Mouse (Mus musculus): ENCODE measurements at regions not wholly inside any gene's neighbourhood (a gene's known extent, or its start where the extent isn't known, plus 50 kb on each side); places are given as distances from the start of the nearest gene placed in this dataset.

DNA sequence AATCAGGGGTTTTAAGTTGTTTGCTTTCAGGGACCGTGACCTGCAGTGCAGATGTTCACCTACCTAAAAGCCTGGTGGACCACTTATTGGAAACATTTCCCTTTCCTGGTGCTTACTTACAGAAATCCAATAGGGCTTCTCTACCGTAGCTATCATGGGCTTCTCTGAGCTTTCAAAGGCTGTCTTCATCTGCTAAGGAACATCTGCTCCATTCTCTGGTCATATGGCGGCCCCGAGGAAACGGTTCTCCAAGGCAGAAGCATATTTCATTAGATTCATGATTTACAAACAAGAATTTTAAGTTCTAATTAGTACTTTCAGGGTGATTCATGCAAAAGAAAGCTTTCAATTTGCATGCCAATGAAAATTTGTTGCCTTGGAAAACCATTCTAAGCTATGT, 420.3 kb upstream of the Cdh6 start:
- no peak for ATAC-seq (ENCODE audit: insufficient read depth, low read depth)
- TF ChIP-seq EP300 (IDR thresholded peaks at IDR 0.05; ENCODE audit: low read depth): no peak
- no peak for TF ChIP-seq CTCF (IDR thresholded peaks at IDR 0.05; ENCODE audit: low read depth)
- WGBS: 88% methylated on average over 5 of the region's 5 CpGs
- H3K4me1 ChIP-seq (ENCODE audit: control insufficient read depth, insufficient read depth): no peaks in the 10 kb centered on the region
- no peaks in the 10 kb centered on the region for H3K27me3 ChIP-seq (ENCODE audit: control insufficient read depth, insufficient read depth, low read length)
- no peak overlapping the region for H3K9ac ChIP-seq (replicated peaks; ENCODE audit: low read depth, low read length)
- no peaks in the 10 kb centered on the region for H3K9me3 ChIP-seq (replicated peaks; ENCODE audit: control insufficient read depth, low read length)
- no peak overlapping the region for H3K27ac ChIP-seq (ENCODE audit: low read depth)
- H3K4me3 ChIP-seq (ENCODE audit: low read depth, low read length): no peak overlapping the region
- DNase-seq (ENCODE audit: low spot score): no peak
- H3K36me3 ChIP-seq (replicated peaks; ENCODE audit: control insufficient read depth, insufficient read depth, low read length): no peaks in the 10 kb centered on the region
- H3K4me2 ChIP-seq (ENCODE audit: low read depth, low read length): no peak overlapping the region

GRCm38 (mm10) chr15:13590864-13591263, 417.4 kb upstream of the Cdh6 start:
- Histone ChIP-seq H3K4me3 (ENCODE audit: low read depth, low read length) (no peak overlapping the region), H3K4me1 (ENCODE audit: control insufficient read depth, insufficient read depth) (no peaks in the 10 kb centered on the region), H3K36me3 (replicated peaks; ENCODE audit: control insufficient read depth, insufficient read depth, low read length) (no peaks in the 10 kb centered on the region), H3K27me3 (ENCODE audit: control insufficient read depth, insufficient read depth, low read length) (no peaks in the 10 kb centered on the region), H3K9me3 (replicated peaks; ENCODE audit: control insufficient read depth, low read length) (no peaks in the 10 kb centered on the region), H3K4me2 (ENCODE audit: low read depth, low read length) (no peak overlapping the region), H3K9ac (replicated peaks; ENCODE audit: low read depth, low read length) (no peak overlapping the region), H3K27ac (ENCODE audit: low read depth) (no peak overlapping the region)
- TF ChIP-seq EP300 (IDR thresholded peaks at IDR 0.05; ENCODE audit: low read depth) (no peak), CTCF (IDR thresholded peaks at IDR 0.05; ENCODE audit: low read depth) (no peak)
- WGBS: 75% methylated on average over 5 of the region's 5 CpGs
- no peak for DNase-seq (ENCODE audit: low spot score)
- ATAC-seq (ENCODE audit: insufficient read depth, low read depth): no peak

DNA sequence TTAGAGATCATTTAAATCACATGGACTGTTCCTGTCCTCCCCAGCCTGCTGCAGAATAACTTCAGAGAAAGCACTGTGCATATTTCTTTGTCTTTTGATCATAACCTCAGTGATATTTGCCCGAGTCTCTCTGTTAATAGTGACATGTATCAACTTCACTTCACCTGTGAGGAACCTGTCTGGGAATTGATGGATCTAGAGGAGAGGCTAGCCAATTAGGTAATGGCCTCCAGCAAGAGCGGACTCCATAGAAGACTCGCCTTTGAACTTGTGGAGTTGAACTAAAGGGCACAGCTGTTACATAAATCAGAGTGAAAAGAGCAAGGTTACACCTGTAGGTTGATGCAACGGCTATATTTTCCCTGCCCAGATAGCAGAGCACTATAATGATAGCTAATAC, 409.8 kb upstream of the Cdh6 start:
- 79% methylated on average over 4 of the region's 4 CpGs for WGBS
- Histone ChIP-seq H3K4me3 (ENCODE audit: low read depth, low read length) (no peak overlapping the region), H3K9ac (replicated peaks; ENCODE audit: low read depth, low read length) (no peak overlapping the region), H3K4me2 (ENCODE audit: low read depth, low read length) (no peak overlapping the region), H3K9me3 (replicated peaks; ENCODE audit: control insufficient read depth, low read length) (no peaks in the 10 kb centered on the region), H3K27me3 (ENCODE audit: control insufficient read depth, insufficient read depth, low read length) (no peaks in the 10 kb centered on the region), H3K36me3 (replicated peaks; ENCODE audit: control insufficient read depth, insufficient read depth, low read length) (no peaks in the 10 kb centered on the region), H3K4me1 (ENCODE audit: control insufficient read depth, insufficient read depth) (no peaks in the 10 kb centered on the region), H3K27ac (ENCODE audit: low read depth) (no peak overlapping the region)
- TF ChIP-seq EP300 (IDR thresholded peaks at IDR 0.05; ENCODE audit: low read depth) (no peak), CTCF (IDR thresholded peaks at IDR 0.05; ENCODE audit: low read depth) (no peak)
- DNase-seq (ENCODE audit: low spot score): no peak
- ATAC-seq (ENCODE audit: insufficient read depth, low read depth): no peak

DNA sequence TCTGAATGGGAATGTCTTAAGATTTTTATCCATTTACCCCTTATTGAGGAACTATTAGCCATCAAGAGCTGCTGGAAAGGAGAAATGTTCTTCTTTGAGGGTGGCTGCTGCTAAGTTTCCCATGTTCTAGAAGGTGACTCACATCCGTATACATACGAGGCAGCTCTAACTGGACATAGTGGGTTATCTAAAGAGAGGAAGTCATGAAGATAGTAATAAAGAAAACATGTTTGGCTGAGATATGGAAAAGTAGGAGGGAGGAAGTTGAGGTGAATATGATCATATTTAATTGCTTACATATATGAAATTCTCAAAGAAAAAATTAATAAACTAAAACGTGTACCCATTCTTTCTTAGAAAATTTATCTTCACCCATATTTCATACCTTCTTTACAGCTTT, 408.7 kb upstream of the Cdh6 start:
- DNase-seq (ENCODE audit: low spot score): no peak

DNA sequence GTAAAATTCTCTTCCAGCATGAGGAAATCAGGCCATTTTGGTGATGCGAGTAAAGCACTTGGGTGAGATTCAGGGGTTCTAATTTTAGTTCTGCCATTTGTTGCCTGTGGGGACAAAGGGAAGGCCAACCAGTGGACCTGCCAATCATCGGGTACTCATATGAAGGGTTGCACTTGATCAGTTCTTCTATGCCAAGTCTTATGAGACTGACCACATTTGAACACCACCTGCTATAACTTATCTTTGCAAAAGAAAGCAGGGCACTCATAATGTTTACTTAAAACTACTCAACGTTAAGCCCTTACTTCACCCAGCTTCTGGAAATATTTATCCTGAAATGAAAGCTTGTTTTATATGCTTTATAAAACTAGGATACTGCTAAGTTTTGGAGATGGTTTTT, 400.1 kb upstream of the Cdh6 start:
- Histone ChIP-seq H3K4me2 (ENCODE audit: low read depth, low read length) (no peak overlapping the region), H3K4me1 (ENCODE audit: control insufficient read depth, insufficient read depth) (no peaks in the 10 kb centered on the region), H3K27me3 (ENCODE audit: control insufficient read depth, insufficient read depth, low read length) (no peaks in the 10 kb centered on the region), H3K4me3 (ENCODE audit: low read depth, low read length) (no peak overlapping the region), H3K9ac (replicated peaks; ENCODE audit: low read depth, low read length) (no peak overlapping the region), H3K36me3 (replicated peaks; ENCODE audit: control insufficient read depth, insufficient read depth, low read length) (no peaks in the 10 kb centered on the region), H3K27ac (ENCODE audit: low read depth) (no peak overlapping the region), H3K9me3 (replicated peaks; ENCODE audit: control insufficient read depth, low read length) (no peaks in the 10 kb centered on the region)
- ATAC-seq (ENCODE audit: insufficient read depth, low read depth) (no peak), DNase-seq (ENCODE audit: low spot score) (no peak)
- WGBS: 49% methylated on average over 3 of the region's 3 CpGs
- TF ChIP-seq EP300 (IDR thresholded peaks at IDR 0.05; ENCODE audit: low read depth) (no peak), CTCF (IDR thresholded peaks at IDR 0.05; ENCODE audit: low read depth) (no peak)

More for the DNA sequence above, 408.7 kb upstream of the Cdh6 start:
- Histone ChIP-seq H3K36me3 (replicated peaks; ENCODE audit: control insufficient read depth, insufficient read depth, low read length) (no peaks in the 10 kb centered on the region), H3K4me1 (ENCODE audit: control insufficient read depth, insufficient read depth) (no peaks in the 10 kb centered on the region), H3K9me3 (replicated peaks; ENCODE audit: control insufficient read depth, low read length) (no peaks in the 10 kb centered on the region), H3K27ac (ENCODE audit: low read depth) (no peak overlapping the region), H3K9ac (replicated peaks; ENCODE audit: low read depth, low read length) (no peak overlapping the region), H3K27me3 (ENCODE audit: control insufficient read depth, insufficient read depth, low read length) (no peaks in the 10 kb centered on the region), H3K4me2 (ENCODE audit: low read depth, low read length) (no peak overlapping the region), H3K4me3 (ENCODE audit: low read depth, low read length) (no peak overlapping the region)
- no peak for ATAC-seq (ENCODE audit: insufficient read depth, low read depth)
- WGBS: 50% methylated on average over 3 of the region's 3 CpGs
- TF ChIP-seq CTCF (IDR thresholded peaks at IDR 0.05; ENCODE audit: low read depth) (no peak), EP300 (IDR thresholded peaks at IDR 0.05; ENCODE audit: low read depth) (no peak)

GRCm38 (mm10) chr15:13560920-13561319, 387.4 kb upstream of the Cdh6 start:
- TF ChIP-seq EP300 (IDR thresholded peaks at IDR 0.05; ENCODE audit: low read depth): no peak
- no peak for TF ChIP-seq CTCF (IDR thresholded peaks at IDR 0.05; ENCODE audit: low read depth)
- ATAC-seq (ENCODE audit: insufficient read depth, low read depth): no peak
- H3K4me2 ChIP-seq (ENCODE audit: low read depth, low read length): no peak overlapping the region
- no peaks in the 10 kb centered on the region for H3K36me3 ChIP-seq (replicated peaks; ENCODE audit: control insufficient read depth, insufficient read depth, low read length)
- no peak for DNase-seq (ENCODE audit: low spot score)
- no peaks in the 10 kb centered on the region for H3K27me3 ChIP-seq (ENCODE audit: control insufficient read depth, insufficient read depth, low read length)
- 0 out of 2 replicates have a peak, but pooled peaks cover 6% of the 10 kb centered on the region for H3K4me1 ChIP-seq (ENCODE audit: control insufficient read depth, insufficient read depth)
- H3K9me3 ChIP-seq (replicated peaks; ENCODE audit: control insufficient read depth, low read length): no peaks in the 10 kb centered on the region
- H3K4me3 ChIP-seq (ENCODE audit: low read depth, low read length): no peak overlapping the region
- H3K27ac ChIP-seq (ENCODE audit: low read depth): no peak overlapping the region
- H3K9ac ChIP-seq (replicated peaks; ENCODE audit: low read depth, low read length): no peak overlapping the region

Measured in heart, postnatal 0 days (tissue).